Mouse (Mus musculus): ENCODE measurements around the gene Gas7. TPM values are rescaled to one million over a fixed set of nuclear protein-coding genes. Genes with fewer than 3 reads are reported as not detected.

The Gas7 gene
- polyA plus RNA-seq, 1 experiment = 14.3 TPM

DNA sequence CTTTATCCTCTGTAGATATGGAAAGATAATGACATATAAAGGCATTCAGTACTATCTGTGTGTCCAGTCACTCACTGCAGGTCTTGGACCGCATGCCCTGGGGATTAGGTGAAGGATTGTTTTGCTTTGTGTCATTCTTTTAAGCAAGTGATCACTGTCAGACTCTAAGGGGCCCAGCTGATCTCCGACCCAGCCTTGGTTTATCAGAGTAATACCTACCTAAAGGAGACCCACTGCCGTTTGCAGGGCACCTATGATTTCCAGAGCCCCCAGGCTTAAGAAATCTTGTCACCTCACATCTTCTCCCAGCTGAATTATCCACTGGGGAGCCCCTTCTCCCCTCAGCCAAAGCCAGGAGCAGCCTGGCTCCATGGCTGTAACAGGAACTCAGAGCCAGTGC lies 70.6 kb downstream of the Gas7 start:
- no peak overlapping the region for H3K4me3 ChIP-seq (replicated peaks; ENCODE audit: extremely low read depth, low read depth, low read length)
- peaks cover 19% of the 10 kb centered on the region for H3K4me1 ChIP-seq (ENCODE audit: control insufficient read depth, insufficient read depth, low read length)
- 68% methylated on average over 3 of the region's 3 CpGs for WGBS
- TF ChIP-seq CTCF (IDR thresholded peaks at IDR 0.05; ENCODE audit: insufficient read depth, low read length) (no peak), POLR2A (IDR thresholded peaks at IDR 0.05; ENCODE audit: borderline replicate concordance, extremely low read depth, low read depth, low read length) (no peak)
- no peak for DNase-seq

DNA sequence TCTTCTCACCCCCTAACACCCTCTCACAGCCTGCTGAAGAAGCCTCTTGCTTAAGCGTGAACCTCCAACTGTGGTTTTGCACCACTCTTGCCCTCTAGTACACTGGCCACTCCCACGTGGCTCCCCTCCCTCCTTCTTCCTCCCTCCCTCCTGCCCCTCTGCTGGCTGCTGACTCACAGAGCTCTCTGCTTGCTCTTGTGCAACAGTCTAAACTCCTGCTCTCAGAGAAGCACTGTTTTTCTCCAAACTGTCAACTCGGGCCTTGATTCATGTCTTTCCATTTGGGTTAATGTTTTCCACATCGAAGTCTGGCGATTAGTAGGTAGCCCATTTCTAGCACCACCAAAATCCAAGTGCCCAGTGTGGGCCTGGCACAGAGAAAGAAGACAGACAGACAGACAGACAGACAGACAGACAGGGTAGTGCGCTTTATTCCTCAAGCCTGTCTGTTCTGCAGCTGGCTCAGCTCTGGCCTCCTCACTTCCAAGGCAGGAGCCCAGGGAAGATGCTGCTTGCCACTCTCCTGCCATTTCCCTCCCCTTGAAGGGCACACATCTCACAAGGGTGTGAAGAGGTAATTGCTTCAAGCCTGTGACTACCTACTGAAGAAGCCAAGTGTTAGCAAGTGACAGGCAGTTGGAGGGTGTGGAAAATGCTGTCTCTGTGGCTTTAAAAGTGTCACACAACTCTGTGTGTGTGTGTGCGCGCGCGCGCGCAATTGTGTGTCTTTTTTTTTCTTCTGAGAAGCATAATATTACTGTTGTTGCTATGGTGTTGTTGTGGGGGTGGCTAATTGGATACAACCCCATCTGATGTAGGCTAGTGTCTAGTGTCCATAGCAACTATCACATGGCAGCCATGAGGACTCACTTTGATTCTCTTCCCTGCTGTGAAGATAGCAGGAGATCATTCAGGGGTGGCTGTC lies 71.6 kb downstream of the Gas7 start:
- TF ChIP-seq POLR2A (IDR thresholded peaks at IDR 0.05; ENCODE audit: borderline replicate concordance, extremely low read depth, low read depth, low read length) (peak; percentile 14; the same call in 1 of the 2 replicates), CTCF (IDR thresholded peaks at IDR 0.05; ENCODE audit: insufficient read depth, low read length) (no peak)
- peaks cover 19% of the 10 kb centered on the region for H3K4me1 ChIP-seq (ENCODE audit: control insufficient read depth, insufficient read depth, low read length)
- WGBS = 46% methylated on average over 12 of the region's 12 CpGs
- no peak overlapping the region for H3K4me3 ChIP-seq (replicated peaks; ENCODE audit: extremely low read depth, low read depth, low read length)
- no peak for DNase-seq

DNA sequence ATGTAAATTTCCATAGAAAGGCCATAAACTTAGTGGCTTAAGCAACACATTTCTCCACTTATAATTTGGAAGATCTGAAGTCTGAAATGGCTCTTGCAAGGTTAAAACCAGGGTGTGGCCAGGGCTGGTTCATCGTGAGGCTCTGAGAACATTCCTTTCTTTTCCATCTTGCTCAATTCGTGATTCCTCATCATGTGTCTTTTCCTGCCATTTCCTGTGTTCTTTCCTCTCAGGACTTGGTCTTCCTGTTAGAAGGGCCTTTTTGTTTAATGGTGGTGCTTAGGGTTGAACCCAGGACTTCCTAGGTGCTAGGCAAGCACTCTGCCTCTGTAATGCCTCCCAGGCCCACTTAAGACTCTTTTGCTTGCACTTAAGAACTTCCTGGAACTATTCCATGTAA lies 76.0 kb downstream of the Gas7 start:
- WGBS = 23% methylated on average over 2 of the region's 2 CpGs
- H3K4me1 ChIP-seq (ENCODE audit: control insufficient read depth, insufficient read depth, low read length) = peaks cover 10% of the 10 kb centered on the region
- no peak overlapping the region for H3K4me3 ChIP-seq (replicated peaks; ENCODE audit: extremely low read depth, low read depth, low read length)
- no peak for DNase-seq
- TF ChIP-seq CTCF (IDR thresholded peaks at IDR 0.05; ENCODE audit: insufficient read depth, low read length) = no peak
- TF ChIP-seq POLR2A (IDR thresholded peaks at IDR 0.05; ENCODE audit: borderline replicate concordance, extremely low read depth, low read depth, low read length) = no peak

DNA sequence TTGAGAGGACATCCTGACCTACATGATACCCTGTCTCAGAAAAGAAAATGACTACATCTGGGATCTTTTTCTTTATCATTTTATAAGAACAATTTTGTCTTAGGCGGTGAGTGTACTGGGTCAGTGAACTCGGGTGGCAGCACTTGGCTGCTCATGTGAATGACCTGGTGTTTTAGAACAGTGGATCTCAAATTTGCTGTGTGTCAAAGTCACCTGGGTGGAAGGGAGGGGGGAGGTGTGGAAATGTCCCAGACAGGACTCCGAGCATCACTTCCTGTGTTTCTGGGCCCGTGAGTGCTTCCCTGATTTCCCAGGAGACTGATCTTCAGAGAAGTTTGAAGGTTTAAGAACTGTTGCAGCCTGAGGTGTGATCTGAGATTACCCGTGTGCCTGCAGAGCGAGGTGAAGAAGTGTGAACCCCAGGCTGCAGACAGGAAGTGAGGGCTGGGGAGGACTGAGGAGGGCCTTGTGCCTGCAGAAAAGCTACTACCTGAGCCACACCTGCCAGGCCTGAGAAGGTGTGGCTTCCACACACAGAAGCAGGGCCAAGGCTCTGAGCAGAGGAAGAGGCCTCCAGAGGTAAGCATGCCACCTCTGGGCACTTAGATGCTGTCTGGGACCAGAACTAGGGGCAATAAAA lies 76.8 kb downstream of the Gas7 start:
- TF ChIP-seq CTCF (IDR thresholded peaks at IDR 0.05; ENCODE audit: insufficient read depth, low read length) = no peak
- no peak for TF ChIP-seq POLR2A (IDR thresholded peaks at IDR 0.05; ENCODE audit: borderline replicate concordance, extremely low read depth, low read depth, low read length)
- peaks cover 5% of the 10 kb centered on the region for H3K4me1 ChIP-seq (ENCODE audit: control insufficient read depth, insufficient read depth, low read length)
- H3K4me3 ChIP-seq (replicated peaks; ENCODE audit: extremely low read depth, low read depth, low read length) = no peak overlapping the region
- 63% methylated on average over 6 of the region's 6 CpGs for WGBS
- no peak for DNase-seq

DNA sequence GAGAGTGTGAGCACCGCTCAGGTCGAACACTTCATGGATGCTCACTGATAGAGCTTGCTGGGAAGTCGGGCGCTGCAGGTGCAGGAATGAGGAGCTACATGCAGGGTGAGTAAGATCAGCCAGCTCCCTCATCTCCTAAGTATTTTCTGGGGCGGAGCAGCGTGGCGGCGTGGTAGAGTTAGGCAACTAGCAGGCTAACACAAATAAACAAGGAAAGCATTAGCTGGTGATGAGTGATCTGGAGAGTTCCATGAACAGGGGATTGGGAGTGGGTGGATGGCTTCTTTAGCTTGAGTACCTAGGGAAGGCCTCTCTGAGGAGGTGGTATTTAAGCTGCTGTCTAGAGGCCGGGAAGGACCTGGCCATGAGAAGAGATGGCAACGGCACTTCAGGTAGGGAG lies 77.5 kb downstream of the Gas7 start:
- H3K4me3 ChIP-seq (replicated peaks; ENCODE audit: extremely low read depth, low read depth, low read length) = no peak overlapping the region
- DNase-seq = no peak
- H3K4me1 ChIP-seq (ENCODE audit: control insufficient read depth, insufficient read depth, low read length) = no peaks in the 10 kb centered on the region
- TF ChIP-seq CTCF (IDR thresholded peaks at IDR 0.05; ENCODE audit: insufficient read depth, low read length) = no peak
- TF ChIP-seq POLR2A (IDR thresholded peaks at IDR 0.05; ENCODE audit: borderline replicate concordance, extremely low read depth, low read depth, low read length) = no peak
- 59% methylated on average over 10 of the region's 10 CpGs for WGBS

DNA sequence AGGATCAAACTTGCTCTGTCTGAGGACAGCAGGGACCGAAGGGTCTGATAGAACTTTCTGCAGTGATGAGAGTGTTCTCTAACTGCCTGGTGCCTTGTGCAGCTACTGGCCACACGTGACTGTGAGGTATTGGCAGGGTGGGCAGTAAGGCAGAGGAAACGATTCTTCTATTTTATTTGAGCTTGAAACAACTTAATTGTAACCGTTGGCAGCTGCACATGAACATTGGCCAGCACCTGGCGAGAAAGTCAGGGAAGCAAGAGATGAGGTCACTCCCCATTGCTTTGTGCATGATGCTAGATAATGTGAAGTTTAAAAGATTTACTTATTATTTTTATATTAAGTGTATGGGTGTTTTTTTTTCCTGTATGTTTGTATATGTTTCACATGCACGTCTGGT lies 77.9 kb downstream of the Gas7 start:
- TF ChIP-seq POLR2A (IDR thresholded peaks at IDR 0.05; ENCODE audit: borderline replicate concordance, extremely low read depth, low read depth, low read length) (no peak), CTCF (IDR thresholded peaks at IDR 0.05; ENCODE audit: insufficient read depth, low read length) (no peak)
- no peaks in the 10 kb centered on the region for H3K4me1 ChIP-seq (ENCODE audit: control insufficient read depth, insufficient read depth, low read length)
- WGBS = 61% methylated on average over 6 of the region's 6 CpGs
- DNase-seq = no peak
- H3K4me3 ChIP-seq (replicated peaks; ENCODE audit: extremely low read depth, low read depth, low read length) = no peak overlapping the region

DNA sequence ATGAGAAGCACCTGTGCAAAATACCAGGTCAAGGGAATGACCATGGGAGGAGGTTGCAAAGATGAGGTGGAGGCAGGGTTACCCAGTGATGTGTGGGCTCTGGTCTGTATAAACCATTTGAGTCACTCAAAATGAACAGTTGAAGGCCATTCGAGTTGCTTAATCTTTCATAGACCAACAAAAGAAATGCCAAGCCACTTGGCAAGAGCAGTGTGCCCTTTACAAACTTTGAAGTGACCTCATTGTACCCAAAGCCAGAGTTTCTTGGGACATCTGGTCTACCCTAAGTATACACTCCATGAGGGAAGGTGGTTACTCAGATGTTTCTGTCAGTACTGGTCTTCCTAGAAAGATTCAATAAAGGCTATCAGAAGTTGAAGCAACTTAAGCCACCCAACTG lies 80.5 kb downstream of the Gas7 start:
- Histone ChIP-seq H3K4me3 (replicated peaks; ENCODE audit: extremely low read depth, low read depth, low read length) (no peak overlapping the region), H3K4me1 (ENCODE audit: control insufficient read depth, insufficient read depth, low read length) (no peaks in the 10 kb centered on the region)
- 58% methylated on average over 1 of the region's 1 CpGs for WGBS
- TF ChIP-seq POLR2A (IDR thresholded peaks at IDR 0.05; ENCODE audit: borderline replicate concordance, extremely low read depth, low read depth, low read length) (no peak), CTCF (IDR thresholded peaks at IDR 0.05; ENCODE audit: insufficient read depth, low read length) (no peak)
- no peak for DNase-seq

DNA sequence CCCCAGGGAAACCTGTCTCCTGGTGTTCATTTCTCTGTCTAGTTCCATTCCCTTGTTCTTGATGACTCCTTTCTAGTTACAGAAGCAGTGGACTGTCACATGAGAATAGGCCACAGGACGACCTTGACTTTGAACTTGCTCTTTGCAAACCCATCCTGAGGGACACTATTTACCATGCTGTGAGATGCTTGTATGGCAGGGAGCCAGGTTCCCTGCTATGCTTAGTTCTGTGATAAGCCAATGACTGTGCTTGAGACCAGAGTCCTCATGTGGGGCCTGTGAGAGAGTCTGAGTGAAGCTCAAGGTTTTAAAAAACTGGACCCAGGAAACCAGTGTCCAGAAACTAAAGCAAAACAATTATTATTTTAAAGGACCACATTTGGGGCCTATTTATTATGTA lies 81.2 kb downstream of the Gas7 start:
- Histone ChIP-seq H3K4me1 (ENCODE audit: control insufficient read depth, insufficient read depth, low read length) (no peaks in the 10 kb centered on the region), H3K4me3 (replicated peaks; ENCODE audit: extremely low read depth, low read depth, low read length) (no peak overlapping the region)
- TF ChIP-seq POLR2A (IDR thresholded peaks at IDR 0.05; ENCODE audit: borderline replicate concordance, extremely low read depth, low read depth, low read length) (no peak), CTCF (IDR thresholded peaks at IDR 0.05; ENCODE audit: insufficient read depth, low read length) (no peak)
- 74% methylated on average over 1 of the region's 1 CpGs for WGBS
- no peak for DNase-seq

DNA sequence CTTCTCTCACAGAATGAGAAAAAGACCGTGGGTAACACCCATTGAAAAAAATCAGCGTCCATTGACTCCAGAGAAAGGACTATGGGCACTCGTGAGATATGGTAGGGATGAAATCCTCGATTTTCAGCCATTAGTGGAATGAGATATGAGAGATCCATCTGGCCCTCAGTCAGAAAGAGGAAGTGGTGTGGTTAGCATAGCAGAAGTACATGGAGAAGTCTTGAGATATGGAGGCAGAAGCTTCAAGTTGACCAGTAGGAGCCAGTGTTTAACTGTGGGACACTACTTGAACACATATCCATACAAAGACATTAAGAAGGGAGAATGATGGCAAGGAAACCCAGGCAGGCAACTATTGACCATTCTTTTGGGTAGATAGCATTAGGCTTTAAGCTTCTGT lies 82.1 kb downstream of the Gas7 start:
- DNase-seq = no peak
- TF ChIP-seq CTCF (IDR thresholded peaks at IDR 0.05; ENCODE audit: insufficient read depth, low read length) = no peak
- no peak for TF ChIP-seq POLR2A (IDR thresholded peaks at IDR 0.05; ENCODE audit: borderline replicate concordance, extremely low read depth, low read depth, low read length)
- H3K4me3 ChIP-seq (replicated peaks; ENCODE audit: extremely low read depth, low read depth, low read length) = no peak overlapping the region
- 84% methylated on average over 4 of the region's 4 CpGs for WGBS
- no peaks in the 10 kb centered on the region for H3K4me1 ChIP-seq (ENCODE audit: control insufficient read depth, insufficient read depth, low read length)

DNA sequence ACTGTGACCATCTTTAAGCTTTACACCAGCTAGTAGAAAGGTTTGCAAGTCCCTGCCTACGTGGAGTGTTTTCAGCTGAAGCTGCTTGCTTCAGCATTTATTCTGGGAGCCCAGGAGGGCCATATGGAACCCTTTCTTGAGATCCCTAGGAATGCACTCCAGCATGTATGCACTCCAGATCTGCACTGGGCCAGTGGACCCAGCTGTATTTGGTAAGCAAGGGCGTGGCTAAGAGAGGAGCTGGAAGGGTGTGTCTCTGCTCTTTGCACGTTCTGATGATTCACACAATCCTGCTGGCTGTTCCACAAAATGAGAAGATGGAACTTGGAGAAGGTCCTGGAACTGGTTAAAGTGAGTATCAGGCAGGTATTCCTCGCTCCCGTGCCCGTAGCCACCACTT lies 83.3 kb downstream of the Gas7 start:
- TF ChIP-seq CTCF (IDR thresholded peaks at IDR 0.05; ENCODE audit: insufficient read depth, low read length) = no peak
- no peak for TF ChIP-seq POLR2A (IDR thresholded peaks at IDR 0.05; ENCODE audit: borderline replicate concordance, extremely low read depth, low read depth, low read length)
- Histone ChIP-seq H3K4me1 (ENCODE audit: control insufficient read depth, insufficient read depth, low read length) (no peaks in the 10 kb centered on the region), H3K4me3 (replicated peaks; ENCODE audit: extremely low read depth, low read depth, low read length) (no peak overlapping the region)
- WGBS = 56% methylated on average over 6 of the region's 6 CpGs
- DNase-seq = no peak

All from lung, adult 2 months (tissue).